8 mouse cellular contexts compared by ENCODE assay signal in genomic region chr8:11476338-11477177, GRCm38 (mm10). TPM values are rescaled to one million over a fixed set of nuclear protein-coding genes. Genes with fewer than 3 reads are reported as not detected.
DNase-seq lines count a peak whose midpoint lies in the region; ATAC-seq and TF ChIP-seq lines count a peak whose summit lies in the region.

No protein-coding gene starts in this region.

- WGBS in embryonic facial prominence, embryonic 15.5 days = 8% methylated on average over 24 of the region's 24 CpGs
- WGBS in midbrain, embryonic 11.5 days = 4% methylated on average over 24 of the region's 24 CpGs

- in situ Hi-C loops in ES-E14 (cut with MboI; ENCODE audit: low sequenced_read_pairs in 2 of 2, unreplicated experiment in 2 of 2) = loop anchor here in 1 of 2 experiments (25.0 kb wide), 1 partner anchor 911 kb away; the partner anchor contains the start of gene Sox1

- DNase-seq in 416B (ENCODE audit: low read depth) (peak; percentile 90), ES-E14 (ENCODE audit: low read depth, low spot score) (no peak)
- DNase-seq in heart, postnatal 25 days (ENCODE audit: low spot score) = peak; percentile 51
- peak; percentile 65 to 80 for DNase-seq in kidney, postnatal 4 days
- peak; percentile 92 for DNase-seq in midbrain, embryonic 11.5 days (ENCODE audit: low spot score, missing footprints)
- DNase-seq in cerebellum, postnatal 4 days (ENCODE audit: low spot score in 2 of 2) = no peak

- no peak overlapping the region for H3K9ac ChIP-seq in ES-E14 (ENCODE audit: insufficient read depth, low read depth, low read length, poor library complexity, severe bottlenecking)
- H3K9ac ChIP-seq in embryonic facial prominence, embryonic 15.5 days = no peak overlapping the region
- no peak overlapping the region for H3K9ac ChIP-seq in midbrain, embryonic 11.5 days (ENCODE audit: low read length)

- ATAC-seq in embryonic facial prominence, embryonic 15.5 days (ENCODE audit: insufficient number of reproducible peaks, low FRiP score, low TSS enrichment, low read depth) = no peak
- ATAC-seq in midbrain, embryonic 11.5 days (ENCODE audit: low FRiP score) = no peak
- no peak for ATAC-seq in inflammation-experienced regulatory T-cells, adult 6 months

- no peaks in the 10 kb centered on the region for H3K9me3 ChIP-seq in ES-E14 (ENCODE audit: control insufficient read depth, insufficient read depth, low read depth, low read length)
- H3K9me3 ChIP-seq in embryonic facial prominence, embryonic 15.5 days (replicated peaks) = no peaks in the 10 kb centered on the region
- H3K9me3 ChIP-seq in midbrain, embryonic 11.5 days (ENCODE audit: control insufficient read depth, low read length) = no peaks in the 10 kb centered on the region

- peak overlapping the region; percentile 95 for H3K4me2 ChIP-seq in embryonic facial prominence, embryonic 15.5 days (replicated peaks)
- H3K4me2 ChIP-seq in midbrain, embryonic 11.5 days = peak overlapping the region; percentile 17; the same call in 1 of the 2 replicates

- intact Hi-C loops in heart, postnatal 25 days (cut with DNase I) = no loop called here

- peaks cover 2 to 7% of the 10 kb centered on the region in 2 experiments; a peak in 2 of 4 replicates for H3K4me1 ChIP-seq in ES-E14 (ENCODE audit: control insufficient read depth in 2 of 2, insufficient read depth in 2 of 2, low read length in 2 of 2, poor library complexity in 1 of 2)
- H3K4me1 ChIP-seq in embryonic facial prominence, embryonic 15.5 days = peaks cover 33% of the 10 kb centered on the region
- peaks cover 13% of the 10 kb centered on the region for H3K4me1 ChIP-seq in midbrain, embryonic 11.5 days (ENCODE audit: control insufficient read depth, insufficient read depth, low read length)

- H3K4me3 ChIP-seq in ES-E14 (ENCODE audit: insufficient read depth in 1 of 2, low read depth in 1 of 2, low read length in 2 of 2, poor library complexity in 1 of 2, severe bottlenecking in 1 of 2) = peak overlapping the region; percentile 28 to 33; a peak in 2 of 4 replicates
- H3K4me3 ChIP-seq in embryonic facial prominence, embryonic 15.5 days (replicated peaks) = peak overlapping the region; percentile 50
- H3K4me3 ChIP-seq in midbrain, embryonic 11.5 days (ENCODE audit: low read depth, low read length) = no peak overlapping the region

- peaks cover 75% of the 10 kb centered on the region for H3K27me3 ChIP-seq in embryonic facial prominence, embryonic 15.5 days
- H3K27me3 ChIP-seq in midbrain, embryonic 11.5 days (ENCODE audit: control insufficient read depth, insufficient read depth, low read length) = peaks cover 58% of the 10 kb centered on the region

- no peak overlapping the region for H3K27ac ChIP-seq in ES-E14 (ENCODE audit: insufficient read depth, low read depth, low read length, poor library complexity, severe bottlenecking)
- no peak overlapping the region for H3K27ac ChIP-seq in embryonic facial prominence, embryonic 15.5 days (replicated peaks)
- H3K27ac ChIP-seq in midbrain, embryonic 11.5 days (ENCODE audit: low read depth, low read length) = no peak overlapping the region

- H3K36me3 ChIP-seq in ES-E14 (ENCODE audit: control insufficient read depth, insufficient read depth, low read length, poor library complexity, severe bottlenecking) = no peaks in the 10 kb centered on the region
- no peaks in the 10 kb centered on the region for H3K36me3 ChIP-seq in embryonic facial prominence, embryonic 15.5 days
- no peaks in the 10 kb centered on the region for H3K36me3 ChIP-seq in midbrain, embryonic 11.5 days (ENCODE audit: control insufficient read depth, insufficient read depth, low read length)

TF ChIP-seq in ES-E14, 5 proteins besides CTCF, POLR2A, EP300 and RAD21:
- TF ChIP-seq CHD2 (IDR thresholded peaks at IDR 0.05; ENCODE audit: low read depth, low read length) = no peak
- no peak for TF ChIP-seq MAFK (IDR thresholded peaks at IDR 0.05; ENCODE audit: insufficient read depth, low read depth, low read length)
- TF ChIP-seq ZC3H11A (IDR thresholded peaks at IDR 0.05; ENCODE audit: borderline replicate concordance, low read depth, low read length) = no peak
- no peak for TF ChIP-seq HCFC1 (IDR thresholded peaks at IDR 0.05; ENCODE audit: borderline replicate concordance, insufficient read depth, low read length)
- no peak for TF ChIP-seq ZNF384 (IDR thresholded peaks at IDR 0.05; ENCODE audit: low read depth, low read length)

RNA-seq across cellular contexts. Expression of gene Rab20, which starts 2.0 kb away (rescaled TPM):
- total RNA-seq in ES-E14 (2012; rRNA removed) = 0.74 and 2.2 TPM in 2 replicates
- polyA plus RNA-seq in embryonic facial prominence, embryonic 15.5 days (2015; fragmentation: Nextera tagmentation; extraction: Ambion mirVana) = 2.0 and 2.1 TPM in 2 replicates
- total RNA-seq in heart, postnatal 25 days (2021) = 10 to 100 TPM; 24.3 to 27.3 TPM
- polyA plus RNA-seq in midbrain, embryonic 11.5 days (2014; fragmentation: Nextera tagmentation; extraction: Ambion mirVana) = 0.63 and 0.65 TPM in 2 replicates
- 10 to 100 TPM in 2 of 3 experiments, 1 to 10 TPM in 1; 5.4 to 16.0 (median 11.1) TPM for polyA plus RNA-seq in inflammation-experienced regulatory T-cells, adult 6 months (2017; shearing (Covaris generic))

RNA-seq across cellular contexts. Expression of gene Naxd, which starts 20.7 kb away (rescaled TPM):
- 42.7 and 55.2 TPM in 2 replicates for total RNA-seq in ES-E14 (2012; rRNA removed)
- polyA plus RNA-seq in embryonic facial prominence, embryonic 15.5 days (2015; fragmentation: Nextera tagmentation; extraction: Ambion mirVana) = 120 and 132 TPM in 2 replicates
- total RNA-seq in heart, postnatal 25 days (2021) = 10 to 100 TPM; 32.7 to 36.8 TPM
- polyA plus RNA-seq in midbrain, embryonic 11.5 days (2014; fragmentation: Nextera tagmentation; extraction: Ambion mirVana) = 94.2 and 94.8 TPM in 2 replicates
- polyA plus RNA-seq in inflammation-experienced regulatory T-cells, adult 6 months (2017; shearing (Covaris generic)) = 10 to 100 TPM; 49.1 to 66.5 (median 55.2) TPM

Comparison
In these comparisons a context has a peak if more than half of its experiments do, and no peak if none do; other contexts are left out.
1. DNase-seq: peak in 416B (single experiment), heart, postnatal 25 days (single experiment), kidney, postnatal 4 days (2 of 2) and midbrain, embryonic 11.5 days (single experiment); none in ES-E14 (single experiment) and cerebellum, postnatal 4 days (0 of 2).